Mouse (Mus musculus) lung, postnatal 25 days (tissue): ENCODE data around the gene Tie1.
"Not testable (repeated sequence)": the region's sequence is repeated elsewhere in the genome, so short reads cannot be mapped to it uniquely, and the experiment has no call there.

Experiments
- DNase-seq: peaks from one replicate; pipeline ENCODE4 v3.0.0; 2022; ENCODE audit warnings: low spot score

Tie1 gene

DNA sequence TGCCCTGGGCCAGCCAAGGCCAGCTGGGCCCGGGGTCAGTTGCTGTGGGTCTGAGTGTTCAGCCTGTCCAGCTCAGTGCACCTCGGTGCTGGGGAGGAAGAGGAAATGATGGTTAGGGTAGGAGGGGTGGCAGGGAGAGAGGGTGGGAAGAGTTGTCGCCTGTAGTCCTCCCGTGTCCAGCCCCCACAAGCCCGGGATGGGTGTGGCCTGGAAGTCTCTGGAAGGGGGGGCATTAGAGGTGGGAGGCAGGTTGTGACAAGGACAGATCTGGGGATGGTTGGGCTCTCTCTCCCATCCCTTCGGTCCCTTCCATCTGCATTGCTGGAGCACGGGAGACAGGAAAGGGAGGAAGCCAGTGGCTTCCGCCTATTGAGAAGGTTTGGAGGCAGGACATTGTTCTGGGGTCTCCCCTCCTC, at the start of gene Tie1:
Gene Tie1 (minus strand): TSS at position 345 of the 416 bp plus-strand sequence.
- peak; percentile 89 for DNase-seq

DNA sequence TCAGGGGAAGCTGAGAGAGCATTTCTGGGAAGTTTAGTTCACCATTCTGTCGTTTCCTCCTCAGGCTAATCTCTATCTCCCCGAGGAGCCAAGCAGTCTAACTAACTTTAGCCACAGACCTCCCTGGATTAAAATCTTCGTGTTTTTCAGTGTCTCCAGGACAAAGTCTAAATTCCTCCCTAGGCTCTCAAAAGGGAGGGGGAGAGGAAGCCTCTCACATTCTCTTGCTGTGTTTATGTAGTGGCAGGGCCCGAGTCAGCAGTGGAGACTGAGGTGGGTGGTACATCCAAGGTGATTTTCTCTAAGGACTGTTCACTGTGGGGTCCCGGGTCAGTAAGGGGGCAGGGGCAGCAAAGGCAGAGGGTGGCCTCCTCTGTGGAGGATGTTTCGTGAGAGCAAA, 47.9 kb upstream of the Tie1 start:
- no peak for DNase-seq

DNA sequence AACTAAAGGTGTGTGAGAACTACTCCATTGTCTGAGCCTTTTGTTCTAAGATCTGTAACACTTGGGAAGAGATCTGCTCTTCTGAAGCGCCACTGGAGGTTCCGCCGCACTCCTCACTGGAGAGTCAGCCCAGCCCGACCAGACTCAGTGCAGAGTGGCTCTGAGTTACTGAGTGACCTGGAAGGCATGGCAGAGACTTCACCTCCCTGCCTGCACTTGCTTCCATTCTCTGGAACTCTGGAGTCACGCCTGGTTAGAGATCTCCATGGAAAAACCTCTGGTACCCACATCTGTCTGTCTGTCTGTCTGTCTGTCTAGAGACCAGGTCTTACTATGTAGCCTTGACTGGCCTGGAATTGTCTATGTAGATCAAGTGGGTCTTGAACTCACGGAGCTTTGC, 45.7 kb upstream of the Tie1 start:
- no peak for DNase-seq

DNA sequence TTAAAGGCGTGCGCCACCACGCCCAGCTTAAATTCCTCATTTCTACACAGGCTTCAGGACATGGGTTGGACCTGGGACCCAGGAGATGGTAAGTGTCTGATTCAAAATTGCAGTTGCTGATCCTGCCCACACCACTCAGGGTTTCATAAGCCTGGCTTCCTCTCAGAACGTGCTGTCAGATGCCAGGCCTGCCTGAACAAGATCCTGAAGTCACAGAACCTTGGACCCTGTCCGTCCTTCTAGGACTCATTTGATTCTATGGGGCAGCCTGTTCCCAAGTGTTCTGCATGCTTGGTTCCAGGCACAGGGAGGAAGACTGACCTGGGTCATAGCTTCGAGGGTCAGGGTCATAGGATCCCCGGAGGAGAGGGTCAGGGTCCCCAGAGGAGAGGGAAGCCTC, 43.7 kb upstream of the Tie1 start:
- no peak for DNase-seq

DNA sequence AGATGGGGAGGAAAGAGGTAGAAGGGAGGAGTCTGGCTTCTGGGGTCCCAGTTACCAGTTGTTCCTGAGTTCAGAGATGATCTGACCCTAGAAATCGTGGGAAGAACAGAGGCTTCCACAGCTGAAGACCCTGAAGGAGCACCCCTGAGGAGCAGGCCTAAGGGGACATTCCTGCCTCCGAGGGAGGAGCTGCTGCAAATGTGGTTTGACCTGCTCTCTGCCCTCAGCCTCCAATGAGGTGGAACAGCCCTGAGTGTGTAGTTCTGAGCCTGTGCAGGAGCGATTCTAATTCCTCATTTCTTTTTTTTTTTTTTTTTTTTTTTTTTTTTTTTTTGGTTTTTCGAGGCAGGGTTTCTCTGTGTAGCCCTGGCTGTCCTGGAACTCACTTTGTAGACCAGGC, 43.3 kb upstream of the Tie1 start:
- DNase-seq, result no peak

DNA sequence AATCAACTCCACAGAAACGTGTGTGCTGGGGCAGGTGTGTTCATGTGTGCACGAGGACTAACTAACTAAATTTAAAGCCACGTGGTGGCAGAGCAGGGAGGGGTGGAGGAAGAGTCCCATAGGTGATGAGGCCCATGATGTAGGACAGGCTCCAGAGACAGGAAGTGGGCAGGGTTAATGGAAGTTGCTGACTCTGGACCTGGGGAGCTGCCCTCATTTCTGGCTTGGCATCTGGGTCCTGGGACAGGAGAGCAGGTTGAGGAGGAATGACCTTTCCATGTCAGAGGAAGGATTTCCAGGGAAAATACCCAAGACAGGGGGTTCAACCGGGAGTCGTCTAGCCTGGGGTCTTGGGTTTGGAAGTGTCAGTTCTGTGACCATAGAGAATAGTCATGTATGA, 42.8 kb upstream of the Tie1 start:
- no peak for DNase-seq

DNA sequence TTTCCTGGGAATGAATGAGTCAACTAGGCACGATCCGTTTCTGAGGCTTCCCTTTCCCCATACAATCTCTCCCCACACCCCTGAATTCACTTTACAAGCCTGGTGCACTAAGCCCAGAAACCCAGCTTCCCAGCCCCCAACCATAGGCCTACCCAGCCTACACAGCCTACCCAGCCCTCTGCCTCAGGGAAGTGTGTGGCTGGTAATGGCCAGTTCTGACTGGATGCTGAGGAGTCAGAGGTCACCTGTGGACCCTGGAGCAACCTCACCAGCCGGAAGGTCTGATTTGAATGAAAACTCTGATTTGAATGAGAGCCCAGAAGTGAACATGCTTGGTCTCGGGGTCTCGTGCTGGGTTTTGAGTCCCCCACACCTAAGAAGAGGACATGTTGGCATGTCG, 37.9 kb upstream of the Tie1 start:
- DNase-seq, result no peak

DNA sequence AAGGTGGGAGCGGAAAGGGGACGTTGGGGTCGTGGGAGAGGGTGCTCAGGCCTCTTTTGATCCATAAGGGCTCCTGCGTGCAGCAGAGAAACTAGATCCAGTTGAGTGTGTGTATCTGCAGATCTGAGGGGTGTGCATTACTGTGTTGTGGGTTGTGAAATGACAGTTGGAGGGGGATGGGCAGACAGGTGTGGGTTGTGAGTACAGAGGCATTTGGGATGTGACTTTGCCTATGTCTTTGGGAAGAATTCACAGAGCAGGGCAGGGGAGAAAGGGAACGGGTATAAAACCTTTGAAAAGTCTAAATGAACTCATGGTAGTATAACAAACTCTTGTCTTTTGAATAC, 37.4 kb upstream of the Tie1 start:
- DNase-seq, result no peak

DNA sequence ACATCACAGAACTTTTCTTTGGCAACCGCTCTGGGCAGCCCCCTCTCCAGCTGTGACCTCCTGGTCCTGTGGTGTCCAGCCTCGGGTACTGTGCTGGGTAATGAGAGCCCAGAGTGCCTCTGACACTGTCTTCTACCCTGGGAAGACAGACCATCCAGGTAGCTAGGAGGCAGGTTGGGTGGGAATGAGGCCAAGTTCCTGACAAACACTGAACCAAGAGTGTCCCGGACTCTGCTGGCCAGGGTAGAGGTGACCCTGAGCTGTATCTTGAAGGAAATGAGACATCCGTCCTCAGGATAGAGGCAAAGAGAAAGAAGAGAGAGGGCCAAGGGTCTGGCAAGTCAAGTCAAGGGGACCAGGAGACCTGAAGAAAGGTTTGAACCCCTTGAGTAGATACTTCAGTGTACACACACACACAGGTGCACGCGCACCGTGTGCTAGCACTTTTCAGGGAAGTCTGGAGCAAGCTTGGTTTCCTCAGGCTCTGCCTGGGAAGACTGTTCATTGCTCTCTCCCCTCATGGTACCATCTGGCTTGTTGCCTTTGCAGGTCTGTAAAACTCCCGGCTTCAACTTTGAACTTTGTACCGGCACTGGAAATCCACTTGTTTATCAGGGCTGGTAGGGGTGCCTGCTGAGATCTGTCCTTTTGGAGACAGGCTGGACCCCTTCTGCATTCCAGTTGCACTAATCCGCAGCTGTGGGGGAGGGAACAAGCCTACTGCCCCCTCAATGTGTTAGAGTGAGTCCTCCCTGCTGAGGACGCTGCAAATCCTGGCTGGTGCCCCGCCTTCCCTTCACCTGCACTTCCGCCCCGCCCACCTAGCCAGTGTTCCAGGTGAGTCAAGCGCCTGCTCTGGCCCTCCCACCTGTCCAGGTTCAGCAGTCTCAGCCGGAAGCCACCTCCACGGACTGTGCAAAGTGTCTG, 36.8 kb upstream of the Tie1 start, which contains the start of gene 2610528J11Rik:
Gene 2610528J11Rik (plus strand): TSS at position 592 of the 927 bp plus-strand sequence.
- peak; percentile 82 for DNase-seq

DNA sequence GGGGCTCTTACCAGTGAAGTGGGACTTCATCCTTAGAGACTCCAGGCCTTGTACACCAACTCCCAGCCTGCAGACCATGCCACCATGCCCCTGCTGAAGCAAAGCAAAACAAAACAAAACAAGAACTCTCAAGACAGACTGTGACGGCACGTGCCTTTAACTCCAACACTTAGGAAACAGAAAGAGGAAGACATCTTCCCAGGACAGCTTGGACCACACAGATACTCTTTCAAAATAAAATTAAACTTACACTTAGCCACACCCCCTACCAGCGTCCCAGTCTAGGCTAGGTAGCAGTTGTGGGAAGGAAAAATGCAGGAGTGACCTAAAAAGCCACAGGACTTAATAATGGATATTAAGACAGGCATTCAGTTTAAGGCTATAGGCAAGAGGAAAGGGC, 35.9 kb upstream of the Tie1 start:
- DNase-seq, result no peak

DNA sequence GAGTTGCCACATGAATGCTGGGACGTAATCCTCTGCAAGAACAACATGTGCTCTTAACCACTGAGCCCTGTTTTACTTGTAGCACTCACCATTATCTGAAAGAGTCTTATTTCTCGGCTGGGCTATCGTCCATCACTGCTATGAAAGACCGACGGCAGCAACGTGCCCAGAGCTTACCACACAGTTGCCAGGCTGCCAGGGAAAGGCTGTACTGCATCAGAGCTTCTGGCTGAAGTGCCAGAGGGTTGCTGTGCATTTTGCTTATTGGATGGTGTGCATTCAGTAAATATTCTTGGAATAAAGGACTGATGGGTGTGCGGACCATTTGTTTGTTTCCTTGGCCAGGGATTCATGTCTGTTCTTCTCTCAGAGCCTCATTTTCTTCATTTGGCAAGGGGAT, 34.1 kb upstream of the Tie1 start:
- no peak for DNase-seq

DNA sequence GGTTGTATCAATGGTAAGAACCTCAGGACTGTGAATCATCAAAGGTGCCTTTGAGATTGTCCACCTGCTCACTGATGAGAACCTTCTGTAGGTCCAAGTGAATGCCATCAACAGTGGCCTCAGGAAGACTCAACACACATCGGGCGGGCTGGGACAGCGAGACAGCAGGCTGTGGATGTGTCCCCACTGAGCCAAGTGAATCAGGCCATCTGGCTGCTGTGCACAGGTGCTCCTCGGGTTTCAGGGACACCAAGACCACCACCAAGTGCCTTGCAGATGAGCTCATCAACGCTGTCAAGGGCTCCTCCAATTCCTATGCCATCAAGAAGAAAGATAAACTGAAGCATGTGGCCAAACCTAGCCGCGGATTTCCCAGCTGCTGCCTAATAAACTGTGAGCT, 32.4 kb upstream of the Tie1 start:
- DNase-seq, result no peak

DNA sequence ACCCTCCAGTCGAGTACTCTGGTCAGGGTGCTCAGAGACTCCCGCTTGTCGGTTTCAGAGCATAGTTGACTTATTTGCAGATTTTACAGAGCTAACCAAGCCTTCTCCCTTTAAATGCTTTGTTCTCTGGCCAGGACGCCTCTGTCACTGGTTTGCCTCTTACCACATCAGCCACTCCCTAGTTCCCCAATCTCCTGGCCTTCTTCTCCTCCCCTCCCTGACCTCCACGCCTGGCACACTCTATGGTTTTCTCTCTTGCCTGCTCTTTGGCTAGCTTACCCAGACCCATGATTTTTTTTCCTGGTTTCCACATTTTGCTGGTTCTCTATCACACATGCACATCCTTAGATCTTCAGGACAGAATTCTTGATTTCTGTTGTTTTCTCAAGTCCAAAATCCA, 28.3 kb upstream of the Tie1 start:
- peak; percentile 28 for DNase-seq

DNA sequence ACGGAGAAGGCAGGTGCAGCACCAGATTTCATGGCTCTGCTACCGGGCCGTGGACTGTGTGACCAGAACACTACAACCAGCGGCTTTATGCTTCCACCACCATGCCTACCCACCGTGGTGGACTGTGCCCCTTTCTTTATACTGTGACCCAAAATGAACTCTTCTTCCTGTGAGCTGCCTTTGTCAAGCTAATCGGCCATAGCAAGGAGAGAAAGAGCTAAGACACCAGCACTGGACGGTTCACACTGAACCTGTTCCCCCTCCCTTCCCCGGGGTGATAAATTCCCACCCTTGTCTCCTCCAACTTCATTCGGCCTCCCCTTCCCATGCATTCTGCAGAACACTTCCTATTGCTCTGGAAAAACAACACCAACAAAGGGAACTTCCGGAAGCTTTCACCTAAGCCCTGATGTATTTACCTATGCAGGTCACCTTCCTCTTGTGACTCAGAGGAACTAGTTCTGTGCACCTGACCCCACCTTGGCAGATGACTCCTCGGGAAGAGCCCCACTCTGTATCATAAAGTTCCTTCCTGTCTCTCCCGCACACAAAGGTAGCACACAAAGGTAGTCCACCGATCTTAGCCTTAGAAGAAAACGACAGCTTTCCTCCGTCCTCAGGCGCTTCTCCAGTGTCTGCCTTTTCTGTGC, 27.8 kb upstream of the Tie1 start:
- peak; percentile 24 for DNase-seq

DNA sequence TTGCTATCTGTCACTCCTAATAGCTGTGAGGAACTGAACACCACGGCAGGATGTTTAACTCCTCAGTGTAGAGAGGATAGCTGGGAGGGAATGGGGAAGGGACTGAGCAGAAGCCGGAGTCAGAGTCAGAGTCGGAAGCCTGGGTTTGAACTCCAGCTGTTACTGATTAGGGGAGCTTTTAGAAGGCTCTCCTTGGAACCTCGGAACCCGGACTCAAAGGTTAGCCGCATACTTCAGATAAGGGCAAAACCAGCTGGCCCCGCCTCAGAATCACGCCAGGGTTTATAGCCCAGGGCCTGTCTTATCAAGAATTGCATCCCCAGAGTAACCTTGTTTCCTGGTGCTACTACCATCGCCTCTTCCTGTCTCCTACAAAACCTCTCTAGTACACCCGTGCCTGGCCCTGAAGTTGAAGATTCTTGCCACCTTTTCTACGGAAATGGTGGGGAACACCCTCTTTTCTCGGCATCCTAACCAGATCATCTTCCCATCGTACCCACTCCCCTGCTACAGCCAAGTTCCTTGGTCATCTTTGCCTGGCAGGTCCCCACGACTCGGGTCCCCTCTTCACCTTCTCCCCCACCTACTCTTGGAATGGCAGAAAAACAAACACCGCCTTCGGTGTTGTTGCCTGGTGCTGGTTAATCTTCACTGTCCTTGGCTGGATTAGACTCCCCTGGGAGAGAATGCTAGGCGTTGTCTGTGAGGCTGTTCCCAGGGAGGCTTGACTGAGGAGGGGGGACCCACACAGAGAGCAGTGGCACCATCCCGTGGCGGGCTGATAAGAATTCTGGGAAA, 27.0 kb upstream of the Tie1 start:
- peak; percentile 51 for DNase-seq

DNA sequence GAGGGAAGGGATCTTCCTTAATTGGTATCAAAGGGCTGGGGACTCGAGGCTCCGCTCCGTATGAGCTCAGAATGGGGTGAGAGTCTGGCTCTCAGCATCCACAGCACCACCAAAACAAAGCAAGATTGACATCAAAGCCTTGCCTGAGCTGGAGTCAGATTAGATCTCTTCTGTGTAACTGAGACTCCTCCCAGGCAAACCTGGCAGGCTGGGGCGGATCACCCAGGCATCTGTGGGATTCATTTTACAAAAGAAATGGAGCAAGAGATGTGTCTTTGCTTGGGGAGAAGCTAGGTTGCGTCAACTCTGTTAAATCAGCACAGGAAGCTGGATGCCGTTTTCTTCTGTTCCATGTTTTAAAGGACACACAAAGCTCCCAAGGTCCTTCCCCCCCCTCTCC, 19.2 kb upstream of the Tie1 start:
- DNase-seq, result peak; percentile 23

DNA sequence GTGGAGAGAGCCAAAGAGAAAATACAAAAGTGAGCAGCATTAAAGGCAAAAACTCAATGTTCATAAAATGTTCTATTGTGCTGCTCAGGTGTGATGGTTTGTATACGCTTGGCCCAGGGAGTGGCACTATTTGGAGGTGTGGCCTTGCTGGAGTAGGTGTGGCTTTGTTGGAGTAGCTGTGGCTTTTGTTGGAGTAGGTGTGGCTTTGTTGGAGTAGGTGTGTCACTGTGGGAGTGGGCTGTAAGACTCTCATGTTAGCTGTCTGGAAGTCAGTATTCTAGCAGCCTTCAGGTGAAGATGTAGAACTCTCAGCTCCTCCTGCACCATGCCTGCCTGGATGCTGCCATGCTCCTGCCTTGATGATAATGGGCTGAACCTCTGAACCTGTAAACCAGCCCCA, 17.3 kb upstream of the Tie1 start:
- not testable (repeated sequence) for DNase-seq

DNA sequence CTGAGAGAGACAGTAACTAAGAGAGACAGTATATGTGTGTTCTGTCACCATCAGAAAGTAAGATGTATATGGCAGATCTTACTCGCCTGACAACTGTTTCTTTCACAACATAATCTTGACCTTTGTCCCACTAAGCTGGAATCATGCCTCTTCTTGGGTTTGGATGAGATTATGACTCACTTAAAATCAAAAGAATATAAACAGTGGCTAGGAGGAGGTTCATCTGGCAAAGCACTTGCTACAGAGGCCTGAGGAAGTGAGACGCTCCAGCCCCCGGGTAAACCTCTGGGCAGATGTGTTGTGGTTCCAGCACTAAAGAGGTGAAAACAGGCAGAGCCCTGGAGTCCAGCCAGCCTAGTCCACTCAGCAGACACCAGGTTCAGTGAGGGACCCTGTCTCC, 15.7 kb upstream of the Tie1 start:
- peak; percentile 51 for DNase-seq

DNA sequence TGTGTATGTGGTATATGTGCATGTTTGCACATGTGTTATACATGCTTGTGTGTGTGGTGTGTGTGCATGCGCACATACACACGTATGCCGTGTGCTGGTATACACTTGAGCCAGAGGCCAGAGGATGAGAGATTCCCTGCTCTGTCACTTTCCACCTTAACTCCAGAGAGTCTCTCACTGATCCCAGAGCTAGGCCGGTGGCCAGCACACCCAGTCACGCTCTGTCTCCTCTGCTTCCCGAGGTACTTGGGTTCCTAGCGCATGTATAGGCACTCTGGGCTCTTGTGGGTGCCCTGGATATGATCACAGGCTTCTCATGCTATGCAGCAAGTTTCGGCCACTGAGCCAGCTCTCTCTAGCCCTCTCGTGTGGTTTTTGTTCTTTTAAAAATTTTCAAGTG, 10.9 kb upstream of the Tie1 start:
- DNase-seq, result peak; percentile 14

DNA sequence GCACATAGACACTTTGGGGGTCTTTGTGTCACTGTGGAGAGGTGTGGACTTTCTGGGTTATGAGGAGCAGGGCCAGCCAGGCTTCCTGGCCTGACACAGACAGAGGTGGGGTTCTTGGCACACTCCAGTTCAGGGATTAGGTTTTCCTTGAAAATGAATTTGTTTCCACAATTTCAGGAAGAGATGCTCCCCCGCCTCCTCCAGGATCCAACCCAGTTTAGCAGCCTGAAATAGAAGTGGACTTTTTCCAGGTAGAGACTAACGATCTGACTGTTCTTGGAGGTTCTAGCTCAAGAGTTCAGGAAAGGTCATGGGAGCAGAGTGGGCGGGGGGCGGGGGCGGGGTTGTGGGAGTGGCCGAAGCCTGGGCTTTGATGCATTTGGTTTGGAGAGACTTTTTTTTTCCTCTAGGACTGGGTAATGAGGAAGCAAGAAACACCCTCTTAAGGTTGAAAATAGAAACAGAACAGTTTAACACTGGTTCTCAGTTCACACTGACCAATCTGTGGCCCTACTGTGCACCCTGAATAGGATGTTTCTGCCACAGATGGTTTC, 10.4 kb upstream of the Tie1 start:
- DNase-seq, result no peak

DNA sequence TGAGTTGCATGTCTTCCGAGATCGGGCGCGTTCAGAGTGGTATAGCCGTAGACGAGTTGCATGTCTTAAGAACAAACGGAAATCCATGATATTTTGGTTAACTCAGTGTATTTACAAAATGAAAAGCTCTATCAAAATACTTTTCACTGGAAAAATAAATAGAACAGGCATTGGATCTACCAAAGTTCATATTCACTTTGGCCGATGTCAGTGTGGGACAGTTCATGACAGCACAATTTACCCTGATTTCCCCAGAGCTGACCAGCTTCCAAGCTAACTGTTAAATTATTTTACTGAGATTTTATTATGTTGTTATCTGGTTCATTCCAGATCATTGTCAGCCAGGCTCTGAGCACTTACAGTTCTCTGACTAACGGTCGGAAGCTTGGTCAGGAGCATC, 600 bp upstream of the Tie1 start:
- no peak for DNase-seq

DNA sequence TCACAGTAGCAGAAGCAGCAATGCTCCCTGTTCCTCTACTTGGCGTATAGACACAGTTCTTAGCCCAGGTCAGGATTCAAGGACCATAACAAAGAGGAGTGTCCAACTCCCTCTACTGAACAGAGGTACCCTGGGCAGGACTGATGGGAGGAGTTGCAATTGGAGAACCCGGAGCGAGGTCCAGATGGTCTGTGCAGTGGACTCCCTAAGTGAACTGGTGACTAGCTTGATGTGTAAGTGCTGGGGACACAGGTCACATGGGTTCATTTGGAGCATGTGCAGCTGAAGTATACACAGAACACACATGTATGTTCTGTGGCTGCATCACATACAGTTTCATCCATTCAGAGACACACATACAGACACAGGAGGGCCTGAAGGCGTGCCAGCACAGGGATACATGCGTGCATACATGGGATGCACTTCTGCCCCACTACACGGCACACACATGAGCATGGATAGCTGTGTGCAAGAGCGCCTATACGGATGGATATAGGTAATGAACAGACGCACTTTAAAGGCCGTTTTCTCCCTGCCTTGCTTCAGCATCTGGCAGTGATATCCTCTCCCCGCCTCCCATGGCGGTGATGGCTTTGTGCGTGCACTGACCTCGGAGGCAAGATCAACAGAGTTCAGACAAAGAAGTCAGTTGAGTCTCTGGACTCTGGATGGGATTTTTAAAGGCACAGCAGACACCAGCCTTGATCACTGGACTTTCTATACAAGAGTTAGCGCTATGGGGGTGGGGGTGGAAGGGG, 12.9 kb downstream of the Tie1 start:
- no peak for DNase-seq
